Mouse (Mus musculus): ENCODE data around the gene Ppp5c. TPM values are rescaled to one million over a fixed set of nuclear protein-coding genes. Genes with fewer than 3 reads are reported as not detected.

Ppp5c gene
- total and polyA plus RNA-seq, 3 experiments, result 94.2 to 249 (median 178) TPM

- no peaks in the 10 kb centered on the region for H3K9me3 ChIP-seq (replicated peaks; ENCODE audit: insufficient read depth, low read length)
- no peaks in the 10 kb centered on the region for H3K79me2 ChIP-seq (ENCODE audit: control insufficient read depth, insufficient read depth, low read length, poor library complexity)
- no peak overlapping the region for H3K9ac ChIP-seq (ENCODE audit: control insufficient read depth, low read depth, low read length, poor library complexity, severe bottlenecking)
- peaks cover 0 to 9% of the 10 kb centered on the region in 2 experiments; a peak in 2 of 4 replicates for H3K36me3 ChIP-seq (ENCODE audit: control insufficient read depth in 1 of 2, insufficient read depth in 2 of 2, low read length in 2 of 2)
- H3K27me3 ChIP-seq (ENCODE audit: control insufficient read depth in 1 of 2, insufficient read depth in 2 of 2, low read length in 2 of 2), result no peaks in the 10 kb centered on the region
- no peaks in the 10 kb centered on the region for H3K4me1 ChIP-seq (ENCODE audit: control insufficient read depth in 1 of 2, insufficient read depth in 2 of 2, low read length in 2 of 2)
- DNase-seq (ENCODE audit: low read depth, low spot score), result no peak
- no peak overlapping the region for H3K4me3 ChIP-seq (ENCODE audit: control insufficient read depth in 1 of 2, insufficient read depth in 1 of 2, low read depth in 2 of 2, low read length in 2 of 2)
- no peak overlapping the region for H3K27ac ChIP-seq (ENCODE audit: control insufficient read depth, low read depth, low read length)
- TF ChIP-seq MXI1 (IDR thresholded peaks at IDR 0.05; ENCODE audit: low read depth, low read length), result no peak
- no peak for TF ChIP-seq TBP (IDR thresholded peaks at IDR 0.05; ENCODE audit: low read depth, low read length)
- no peak for TF ChIP-seq MEF2A (IDR thresholded peaks at IDR 0.05; ENCODE audit: extremely low read depth, insufficient replicate concordance, low read depth, low read length, poor library complexity, severe bottlenecking)
- TF ChIP-seq EP300 (IDR thresholded peaks at IDR 0.05; ENCODE audit: low read depth in 1 of 2, low read length in 2 of 2), result no peak
- TF ChIP-seq BHLHE40 (IDR thresholded peaks at IDR 0.05; ENCODE audit: borderline replicate concordance, low read depth, low read length), result no peak
- TF ChIP-seq MYB (IDR thresholded peaks at IDR 0.05; ENCODE audit: low read depth, low read length), result no peak
- no peak for TF ChIP-seq ETS1 (IDR thresholded peaks at IDR 0.05; ENCODE audit: low read depth, low read length)
- no peak for TF ChIP-seq MAZ (IDR thresholded peaks at IDR 0.05; ENCODE audit: low read depth, low read length)
- no peak for TF ChIP-seq UBTF (IDR thresholded peaks at IDR 0.05; ENCODE audit: borderline replicate concordance, insufficient read depth, low read depth, low read length)
- no peak for TF ChIP-seq MYC (IDR thresholded peaks at IDR 0.05; ENCODE audit: low read depth, low read length)
- no peak for TF ChIP-seq NELFE (IDR thresholded peaks at IDR 0.05; ENCODE audit: low read depth, low read length)
- no peak for TF ChIP-seq RCOR1 (IDR thresholded peaks at IDR 0.05; ENCODE audit: low read depth, low read length)
- no peak for TF ChIP-seq SMC3 (IDR thresholded peaks at IDR 0.05; ENCODE audit: low read depth, low read length)
- TF ChIP-seq POLR2AphosphoS5 (IDR thresholded peaks at IDR 0.05; ENCODE audit: borderline replicate concordance, low read depth, low read length), result no peak
- no peak for TF ChIP-seq HCFC1 (IDR thresholded peaks at IDR 0.05; ENCODE audit: low read depth, low read length)
- no peak for TF ChIP-seq ZNF384 (IDR thresholded peaks at IDR 0.05; ENCODE audit: low read depth, low read length)
- no peak for TF ChIP-seq ZMIZ1 (IDR thresholded peaks at IDR 0.05; ENCODE audit: low read depth, low read length)
- TF ChIP-seq TCF12 (IDR thresholded peaks at IDR 0.05; ENCODE audit: low read depth, low read length), result no peak
- TF ChIP-seq SIN3A (IDR thresholded peaks at IDR 0.05; ENCODE audit: low read length), result no peak
Measured at GRCm38 (mm10) chr7:17047041-17047682, 19.4 kb upstream of the Ppp5c start.

- no peak for TF ChIP-seq USF2 (IDR thresholded peaks at IDR 0.05; ENCODE audit: borderline replicate concordance in 1 of 2, insufficient read depth in 1 of 2, low read depth in 1 of 2, low read length in 2 of 2)
- no peaks in the 10 kb centered on the region for H3K27me3 ChIP-seq (ENCODE audit: control insufficient read depth in 1 of 2, insufficient read depth in 2 of 2, low read length in 2 of 2)
- no peak for DNase-seq (ENCODE audit: low read depth, low spot score)
- H3K9ac ChIP-seq (ENCODE audit: control insufficient read depth, low read depth, low read length, poor library complexity, severe bottlenecking), result no peak overlapping the region
- no peak overlapping the region for H3K4me3 ChIP-seq (ENCODE audit: control insufficient read depth in 1 of 2, insufficient read depth in 1 of 2, low read depth in 2 of 2, low read length in 2 of 2)
- H3K36me3 ChIP-seq (ENCODE audit: control insufficient read depth in 1 of 2, insufficient read depth in 2 of 2, low read length in 2 of 2), result peaks cover 0 to 14% of the 10 kb centered on the region in 2 experiments; a peak in 2 of 4 replicates
- no peaks in the 10 kb centered on the region; a peak in 1 of 4 replicates for H3K4me1 ChIP-seq (ENCODE audit: control insufficient read depth in 1 of 2, insufficient read depth in 2 of 2, low read length in 2 of 2)
- no peaks in the 10 kb centered on the region for H3K9me3 ChIP-seq (replicated peaks; ENCODE audit: insufficient read depth, low read length)
- no peak overlapping the region for H3K27ac ChIP-seq (ENCODE audit: control insufficient read depth, low read depth, low read length)
- no peaks in the 10 kb centered on the region for H3K79me2 ChIP-seq (ENCODE audit: control insufficient read depth, insufficient read depth, low read length, poor library complexity)
Measured at GRCm38 (mm10) chr7:17045743-17046142, 18.0 kb upstream of the Ppp5c start.
